Mouse (Mus musculus) liver, embryonic 14.5 days (tissue): ENCODE measurements around the gene Galnt12. TPM values are rescaled to one million over a fixed set of nuclear protein-coding genes. Genes with fewer than 3 reads are reported as not detected.
A peak's percentile ranks its signal among the peaks of the same experiment; 100 is the strongest.

Experiments used
- ATAC-seq: fragments of 200-750 bp; cut with Nextera tagmentation; 2 replicates; pipeline ENCODE4 v1.8.0; 2017; ENCODE audit warnings: moderate number of reproducible peaks, mild to moderate bottlenecking, moderate library complexity; ENCODE audit not compliant: insufficient read depth
- DNase-seq, 3 experiments: peaks; one replicate each; pipeline ENCODE4 v3.0.0-alpha.2; 2012 to 2013; ENCODE audit warnings: low read depth in 3 of 3, low spot score in 3 of 3
- H3K27ac ChIP-seq: fragments of 300-500 bp; sonication (generic); 2 replicates; pipeline ENCODE4 v1.5.1; 2014; ENCODE audit warnings: moderate library complexity, mild to moderate bottlenecking, control low read depth, inconsistent platforms
- H3K27me3 ChIP-seq: fragments of 300-500 bp; sonication (generic); 2 replicates; pipeline ENCODE4 v1.6.1; 2014; ENCODE audit warnings: mild to moderate bottlenecking, low read length, moderate library complexity; ENCODE audit not compliant: control insufficient read depth, insufficient read depth
- H3K36me3 ChIP-seq: fragments of 300-500 bp; sonication (generic); replicated peaks from 2 replicates; pipeline ENCODE4 v1.6.1; 2014; ENCODE audit warnings: low read depth; ENCODE audit not compliant: control insufficient read depth, insufficient read depth
- H3K4me1 ChIP-seq, 2 experiments: fragments of 200-500 bp in 1 of 2; fragments of 300-500 bp in 1 of 2; sonication (generic) in 1 of 2; replicated peaks; 2 replicates each; pipeline ENCODE4 v1.6.1; 2012 to 2014; ENCODE audit warnings: antibody characterized with exemption in 1 of 2, inconsistent platforms in 1 of 2, low read length in 1 of 2; ENCODE audit not compliant: control insufficient read depth in 2 of 2, insufficient read depth in 2 of 2
- H3K4me2 ChIP-seq: fragments of 300-500 bp; sonication (generic); 2 replicates; pipeline ENCODE4 v1.6.1; 2014; ENCODE audit warnings: low read depth, mild to moderate bottlenecking, control low read depth, moderate library complexity
- H3K4me3 ChIP-seq, 2 experiments: fragments of 200-500 bp in 1 of 2; fragments of 300-500 bp in 1 of 2; sonication (generic) in 1 of 2; 2 replicates each; pipeline ENCODE4 v1.5.1; 2012 to 2014; ENCODE audit warnings: low read depth in 2 of 2, low read length in 2 of 2, mild to moderate bottlenecking in 2 of 2, control low read depth in 1 of 2, inconsistent platforms in 1 of 2, moderate library complexity in 1 of 2; ENCODE audit not compliant: insufficient read depth in 1 of 2
- H3K9ac ChIP-seq: fragments of 300-500 bp; sonication (generic); replicated peaks from 2 replicates; pipeline ENCODE4 v1.6.1; 2014; ENCODE audit warnings: mild to moderate bottlenecking, control low read depth, moderate library complexity
- H3K9me3 ChIP-seq: fragments of 300-500 bp; sonication (generic); 2 replicates; pipeline ENCODE4 v1.6.1; 2016; ENCODE audit warnings: low read length, mixed read lengths; ENCODE audit not compliant: control insufficient read depth
- CTCF ChIP-seq: IDR thresholded peaks from 2 replicates; pipeline ENCODE4 v1.5.1; 2016; ENCODE audit warnings: antibody characterized with exemption, low read depth, control low read depth
- EP300 ChIP-seq: IDR thresholded peaks from 2 replicates; pipeline ENCODE4 v1.6.1; 2016; ENCODE audit warnings: antibody characterized with exemption, low read depth
- WGBS: fragments of 180-500 bp; shearing (Covaris S2); extraction: QIAGEN DNeasy Blood & Tissue Kit; methylation state at CpG from one replicate; pipeline ENCODE4 v1.1.7; 2014; ENCODE audit not compliant: insufficient replicate concordance; 5-methylcytosine and 5-hydroxymethylcytosine counted together
- polyA plus RNA-seq, 2 experiments: library from polyadenylated mRNA; depleted of rRNA in 1 of 2; stranded (reverse) in 1 of 2; unstranded in 1 of 2; fragments of >200 nt; fragmentation: Nextera tagmentation in 1 of 2; extraction: Ambion mirVana in 1 of 2; gene quantifications; 2 replicates each; pipeline versions ENCODE4 v1.2.1 to v1.2.3; 2012 to 2014

The Galnt12 gene
- polyA plus RNA-seq, 2 experiments: 0.31 to 0.51 TPM

GRCm38 (mm10) chr4:47056791-47057509 is 34.8 kb upstream of the Galnt12 start, which contains the start of gene Anks6:
Gene Anks6, minus strand, starts transcription at chr4:47057427.
- no peak within 1 kb of the TSS for H3K27ac ChIP-seq
- peaks cover 29% of the 10 kb centered on the region for H3K27me3 ChIP-seq

GRCm38 (mm10) chr4:47057510-47058325 is 34.0 kb upstream of the Galnt12 start:
- 27% methylated on average over 25 of the region's 25 CpGs for WGBS
- TF ChIP-seq CTCF: no peak

More at GRCm38 (mm10) chr4:47056791-47057509, 34.8 kb upstream of the Galnt12 start, which contains the start of gene Anks6:
- Histone ChIP-seq H3K9ac (no peak within 1 kb of the TSS), H3K36me3 (no peaks in the 10 kb centered on the region), H3K4me1 (no peaks in the 10 kb centered on the region), H3K4me2 (peak within 1 kb of the TSS; percentile 40), H3K4me3 (peak within 1 kb of the TSS; percentile 46 to 53), H3K9me3 (no peaks in the 10 kb centered on the region)
- TF ChIP-seq EP300 (no peak), CTCF (no peak)
- DNase-seq (no peak), ATAC-seq (peak; percentile 43; the same call in 1 of the 2 replicates)
- WGBS: under 1% methylated on average over 81 of the region's 86 CpGs

GRCm38 (mm10) chr4:47060900-47061299 is 30.8 kb upstream of the Galnt12 start:
- WGBS: 17% methylated on average over 1 of the region's 1 CpGs
- DNase-seq (no peak), ATAC-seq (no peak)

More at GRCm38 (mm10) chr4:47057510-47058325, 34.0 kb upstream of the Galnt12 start:
- Histone ChIP-seq H3K4me3 (peak overlapping the region; percentile 46 to 53), H3K4me1 (no peaks in the 10 kb centered on the region), H3K9me3 (no peaks in the 10 kb centered on the region), H3K9ac (no peak overlapping the region), H3K27ac (no peak overlapping the region), H3K4me2 (peak overlapping the region; percentile 40), H3K36me3 (no peaks in the 10 kb centered on the region), H3K27me3 (peaks cover 29% of the 10 kb centered on the region)
- DNase-seq (no peak), ATAC-seq (no peak)

GRCm38 (mm10) chr4:47075054-47075453 is 16.7 kb upstream of the Galnt12 start:
- TF ChIP-seq CTCF (no peak), EP300 (no peak)
- Histone ChIP-seq H3K27ac (no peak overlapping the region), H3K4me1 (no peaks in the 10 kb centered on the region), H3K9ac (no peak overlapping the region), H3K4me2 (no peak overlapping the region), H3K4me3 (no peak overlapping the region), H3K36me3 (no peaks in the 10 kb centered on the region), H3K27me3 (no peaks in the 10 kb centered on the region), H3K9me3 (no peaks in the 10 kb centered on the region)
- 14% methylated on average over 2 of the region's 2 CpGs for WGBS
- no peak for ATAC-seq
- no peak for DNase-seq

More at GRCm38 (mm10) chr4:47060900-47061299, 30.8 kb upstream of the Galnt12 start:
- no peak overlapping the region for H3K4me2 ChIP-seq
- no peak for TF ChIP-seq EP300
- no peak for TF ChIP-seq CTCF
- no peaks in the 10 kb centered on the region for H3K36me3 ChIP-seq
- H3K4me3 ChIP-seq: no peak overlapping the region
- no peaks in the 10 kb centered on the region for H3K9me3 ChIP-seq
- no peaks in the 10 kb centered on the region for H3K4me1 ChIP-seq
- H3K9ac ChIP-seq: no peak overlapping the region
- peaks cover 24% of the 10 kb centered on the region for H3K27me3 ChIP-seq
- H3K27ac ChIP-seq: no peak overlapping the region

GRCm38 (mm10) chr4:47079997-47080646 is 11.6 kb upstream of the Galnt12 start:
- no peaks in the 10 kb centered on the region for H3K27me3 ChIP-seq
- H3K9me3 ChIP-seq: no peaks in the 10 kb centered on the region
- no peak overlapping the region for H3K4me2 ChIP-seq
- H3K9ac ChIP-seq: no peak overlapping the region
- no peak for DNase-seq
- H3K27ac ChIP-seq: no peak overlapping the region
- H3K4me1 ChIP-seq: no peaks in the 10 kb centered on the region
- TF ChIP-seq EP300 (no peak), CTCF (no peak)
- WGBS: 45% methylated on average over 17 of the region's 17 CpGs
- H3K4me3 ChIP-seq: no peak overlapping the region
- no peaks in the 10 kb centered on the region for H3K36me3 ChIP-seq
- ATAC-seq: no peak
